Mouse (Mus musculus): ENCODE results near the gene Tex38.

The Tex38 gene

DNA sequence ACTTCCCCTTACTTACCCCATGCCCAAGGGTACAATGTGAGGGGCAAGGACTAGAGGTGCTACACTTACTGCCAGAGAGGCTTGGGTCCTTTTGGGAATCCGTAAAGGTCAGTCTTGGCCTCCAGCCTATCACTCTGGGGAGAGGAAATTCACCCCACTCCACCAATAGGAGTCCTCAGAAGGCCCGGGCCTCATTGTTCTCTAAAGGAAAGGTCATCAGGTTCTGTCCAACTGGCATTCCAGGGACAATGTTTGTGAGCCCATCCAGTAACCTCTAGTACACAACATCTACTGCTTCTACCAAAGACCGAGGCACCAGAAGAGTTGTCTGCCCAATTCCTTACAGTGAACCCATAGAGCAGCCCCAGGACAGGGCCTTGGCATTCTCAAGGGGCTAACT is at the start of gene Tex38:
Gene Tex38 (minus strand): TSS at position 101 of the 400 bp plus-strand sequence.
- DNase-seq, result no peak

- peak in 1 of 2 experiments; percentile 7 for DNase-seq
These were observed 49.7 kb upstream of the Tex38 start for GRCm38 (mm10) chr4:115830491-115830890.

DNA sequence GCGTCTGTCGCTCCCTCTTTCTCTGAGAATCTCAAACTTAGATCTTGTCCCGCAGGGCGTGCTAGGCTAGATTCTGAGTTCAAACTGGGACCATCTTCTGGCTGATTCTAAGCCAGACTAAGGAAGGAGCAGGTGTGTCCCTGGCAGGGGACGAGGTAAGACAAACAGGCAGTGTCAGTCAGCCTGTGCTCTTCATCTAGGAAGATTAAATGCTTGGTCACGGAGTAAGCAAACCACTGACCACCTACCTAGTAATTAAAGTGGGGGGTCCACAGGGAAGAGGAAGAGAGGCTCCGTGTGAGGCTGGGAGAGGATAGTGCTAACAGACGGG is 47.7 kb upstream of the Tex38 start:
- no peak for DNase-seq

GRCm38 (mm10) chr4:115827888-115828571 is 47.2 kb upstream of the Tex38 start, which contains the start of gene Mob3c:
Gene Mob3c, plus strand, starts transcription at chr4:115828092.
- peak; percentile 87 to 90 for DNase-seq

GRCm38 (mm10) chr4:115827535-115827887 is 46.7 kb upstream of the Tex38 start:
- no peak for DNase-seq

DNA sequence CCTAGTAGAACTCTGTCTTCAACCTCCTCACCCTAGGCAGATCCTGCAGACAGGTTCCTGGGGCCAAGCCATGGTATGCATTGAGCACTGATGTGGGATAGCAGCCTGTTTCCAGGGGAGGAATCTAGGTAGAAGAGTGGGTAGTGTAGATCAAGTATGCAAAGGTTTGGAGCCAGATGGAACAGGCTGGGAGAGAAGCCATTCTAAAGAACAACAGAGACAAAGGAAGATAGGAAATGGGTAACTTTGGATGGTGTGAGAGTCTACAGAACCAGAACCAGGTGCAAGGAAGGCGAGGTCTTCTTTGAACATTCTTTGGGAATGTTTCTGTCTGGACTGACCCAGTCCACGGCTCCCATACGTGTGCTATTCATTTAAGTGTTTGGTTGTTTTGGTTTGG is 46.2 kb upstream of the Tex38 start:
- DNase-seq, result no peak

GRCm38 (mm10) chr4:115825271-115825670 is 44.5 kb upstream of the Tex38 start:
- no peak for DNase-seq

GRCm38 (mm10) chr4:115824178-115824577 is 43.4 kb upstream of the Tex38 start:
- DNase-seq, result peak; percentile 27 to 53

GRCm38 (mm10) chr4:115821928-115822327 is 41.1 kb upstream of the Tex38 start:
- peak; percentile 54 to 72 for DNase-seq

DNA sequence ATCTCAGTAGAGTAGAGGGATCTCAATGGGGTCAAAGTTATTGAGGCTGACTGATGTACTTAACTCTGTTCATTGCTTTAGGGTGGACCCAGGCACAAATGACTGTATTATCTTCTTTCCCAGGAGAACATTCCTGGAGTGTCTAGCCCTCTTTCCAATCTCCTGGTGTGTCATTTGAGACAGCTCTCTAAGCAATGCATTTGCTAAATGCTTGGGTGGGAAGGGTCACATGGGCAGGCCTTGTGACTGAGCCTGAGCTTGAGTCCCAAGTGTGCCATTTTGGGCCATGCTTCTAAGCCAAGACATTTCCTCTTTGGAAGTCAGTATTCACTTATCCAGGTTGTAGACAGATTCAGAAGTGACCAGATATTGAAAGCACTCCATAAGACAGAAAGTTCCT is 40.6 kb upstream of the Tex38 start:
- no peak for DNase-seq

DNA sequence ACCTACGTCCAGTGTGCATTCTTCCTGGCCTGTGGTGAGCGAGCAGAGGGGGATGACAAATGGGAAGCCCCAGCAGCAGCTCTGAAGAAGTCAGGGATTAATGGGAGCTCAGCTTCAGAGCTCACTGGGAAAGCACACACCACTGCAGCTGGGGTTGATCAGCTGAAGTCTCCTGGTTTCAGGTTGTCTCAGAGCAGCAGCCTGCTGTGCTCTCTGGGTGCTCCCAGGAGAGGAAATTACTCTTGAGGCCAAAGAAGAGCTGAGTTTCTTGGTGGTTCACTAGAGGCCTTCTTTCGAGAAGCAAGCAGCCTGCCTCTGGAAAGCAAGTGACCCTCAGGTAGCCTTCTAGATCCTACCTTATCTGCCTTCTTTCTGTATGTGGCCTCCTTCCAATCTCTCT is 40.1 kb upstream of the Tex38 start:
- DNase-seq, result no peak

DNA sequence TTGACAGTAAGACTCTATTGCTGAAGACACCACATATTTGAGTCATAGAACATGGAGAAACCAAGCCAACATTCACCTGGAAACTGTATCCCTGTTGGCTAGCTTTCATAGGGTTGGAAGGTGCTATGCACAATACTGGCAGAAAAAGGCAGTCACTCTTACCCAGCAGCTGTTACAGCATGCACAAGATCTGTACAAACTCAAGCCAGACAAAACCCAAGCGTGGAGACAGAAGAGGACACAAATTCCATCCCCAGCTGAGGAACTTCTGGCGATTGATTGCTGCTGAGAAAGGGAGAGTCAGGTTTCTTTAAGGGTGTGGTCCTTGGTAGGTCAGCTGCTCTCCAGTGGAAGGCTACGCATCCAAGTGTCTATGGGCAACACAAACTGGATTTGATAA is 39.4 kb upstream of the Tex38 start:
- no peak for DNase-seq

- DNase-seq, result no peak
These were observed 34.8 kb upstream of the Tex38 start for GRCm38 (mm10) chr4:115815606-115816005.

DNA sequence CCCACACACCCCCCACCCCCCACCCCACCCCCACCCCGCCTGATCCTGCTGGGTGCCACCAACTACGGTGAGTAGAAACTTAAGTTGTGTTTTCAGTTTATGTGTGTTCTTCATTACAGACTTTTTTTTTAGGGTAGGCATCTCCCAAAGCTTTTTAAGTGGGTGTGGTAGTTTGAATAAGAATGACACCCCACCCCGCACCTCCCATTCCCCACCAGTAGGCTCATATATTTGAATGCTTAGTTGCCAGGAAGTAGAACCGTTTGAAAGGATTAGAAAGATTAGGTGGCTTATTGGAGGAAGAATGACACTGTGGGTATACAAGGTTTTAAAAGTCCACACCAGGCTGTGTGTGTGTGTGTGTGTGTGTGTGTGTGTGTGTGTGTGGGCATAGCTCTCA is 31.5 kb upstream of the Tex38 start:
- no peak for DNase-seq

GRCm38 (mm10) chr4:115799981-115800380 is 19.2 kb upstream of the Tex38 start:
- DNase-seq, result no peak

DNA sequence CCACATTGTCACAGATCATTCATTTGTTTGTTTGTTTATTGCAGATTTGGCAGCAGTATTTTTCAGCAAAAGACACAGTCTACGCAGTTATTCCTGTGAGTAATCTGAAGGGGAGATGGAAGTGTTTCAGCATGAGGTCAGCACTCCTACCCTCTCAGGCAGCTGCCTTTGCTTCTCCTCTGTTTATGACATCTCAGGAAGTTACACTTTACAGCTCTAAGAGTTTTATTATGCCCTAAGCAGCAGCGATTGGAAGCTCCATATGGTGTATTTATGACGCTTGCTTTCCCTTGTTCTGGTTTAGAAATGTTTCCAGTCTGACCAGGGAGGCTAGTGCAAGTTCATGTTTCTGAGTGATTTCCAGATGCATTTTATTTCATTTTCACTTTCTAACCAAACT is 14.5 kb upstream of the Tex38 start:
- DNase-seq, result no peak

DNA sequence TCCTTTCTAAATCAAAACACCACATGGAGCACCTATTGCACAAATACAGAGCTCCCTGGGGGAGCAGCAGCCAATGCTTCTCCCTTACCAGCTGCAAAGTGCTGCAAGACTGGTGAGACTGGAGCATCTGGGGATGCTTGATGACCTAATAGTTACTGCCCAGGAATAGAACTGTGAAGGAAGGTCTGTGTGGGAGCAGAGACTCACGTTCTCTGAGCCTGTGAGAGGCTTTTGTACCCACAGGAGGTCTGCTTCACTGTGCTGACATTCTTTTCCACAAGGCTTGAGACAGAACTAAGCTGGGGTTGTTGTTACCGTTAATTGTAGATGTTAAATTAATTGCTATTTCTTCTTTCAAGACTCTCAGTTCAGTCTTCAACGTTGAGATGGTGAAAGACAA is 10.0 kb upstream of the Tex38 start:
- DNase-seq, result no peak

DNA sequence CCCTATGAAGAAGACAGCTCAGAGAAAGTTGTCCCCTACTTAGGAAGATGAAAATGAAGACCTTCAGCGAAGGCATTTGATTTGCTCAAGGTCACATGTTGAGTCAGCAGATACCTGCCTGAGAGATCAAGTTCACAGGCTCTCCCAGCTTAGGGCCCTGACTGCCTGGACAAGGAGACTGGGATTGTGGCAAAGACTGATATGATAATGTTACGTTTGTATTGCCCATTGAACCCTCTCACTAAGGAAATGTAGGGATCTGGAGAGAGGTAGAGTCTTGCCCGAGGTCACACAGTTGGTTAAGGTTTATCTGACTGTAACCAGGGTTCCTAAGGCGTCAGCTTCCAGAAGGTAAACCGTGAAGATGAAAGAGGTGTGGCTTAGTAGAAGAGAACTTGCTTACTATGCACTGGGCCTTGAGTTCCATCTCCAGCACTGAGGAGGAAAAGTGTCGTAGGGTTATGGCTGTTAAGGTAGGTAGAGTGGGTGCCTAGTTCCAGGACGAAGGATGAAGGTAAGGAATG is 4.8 kb upstream of the Tex38 start:
- no peak for DNase-seq

DNA sequence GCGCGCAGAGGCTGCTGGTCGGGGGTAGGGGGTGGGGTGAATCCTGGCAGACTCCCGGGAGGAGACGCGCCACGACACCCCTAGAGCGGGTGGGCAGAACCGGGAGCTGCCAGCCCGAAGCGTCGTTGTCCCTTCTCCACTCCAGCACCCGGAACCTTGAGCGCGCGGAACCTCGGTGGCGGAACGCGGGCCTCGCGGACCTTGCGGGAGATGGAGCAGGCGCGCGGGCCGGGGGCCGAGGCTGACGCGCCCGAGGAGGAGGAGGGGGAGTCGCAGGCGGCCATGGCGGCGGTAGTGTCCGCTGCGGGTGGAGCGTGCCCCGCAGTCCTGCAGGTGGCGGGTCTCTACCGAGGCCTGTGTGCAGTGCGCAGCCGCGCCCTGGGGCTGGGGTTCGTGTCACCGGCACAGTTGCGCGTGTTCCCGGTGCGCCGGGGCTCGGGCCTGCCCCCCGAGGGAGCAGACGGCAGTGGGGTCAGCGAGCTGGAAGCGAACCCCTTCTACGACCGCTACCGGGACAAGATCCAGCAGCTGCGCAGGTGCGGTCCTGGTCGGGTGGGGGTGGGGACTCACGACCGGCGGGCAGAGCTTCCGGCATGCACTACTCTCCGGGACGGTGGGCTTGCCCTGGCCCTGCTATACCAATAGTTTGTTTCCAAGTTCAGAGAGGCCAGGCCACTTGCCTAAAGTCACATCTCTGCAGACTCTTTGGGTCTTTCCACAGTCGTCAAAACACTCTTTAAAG is 4.1 kb upstream of the Tex38 start, which contains the start of gene Atpaf1:
Gene Atpaf1 (plus strand): TSS at position 44 of the 742 bp plus-strand sequence.
- DNase-seq, result peak; percentile 68

GRCm38 (mm10) chr4:115782026-115782805 is 1.4 kb upstream of the Tex38 start:
- DNase-seq, result no peak

DNA sequence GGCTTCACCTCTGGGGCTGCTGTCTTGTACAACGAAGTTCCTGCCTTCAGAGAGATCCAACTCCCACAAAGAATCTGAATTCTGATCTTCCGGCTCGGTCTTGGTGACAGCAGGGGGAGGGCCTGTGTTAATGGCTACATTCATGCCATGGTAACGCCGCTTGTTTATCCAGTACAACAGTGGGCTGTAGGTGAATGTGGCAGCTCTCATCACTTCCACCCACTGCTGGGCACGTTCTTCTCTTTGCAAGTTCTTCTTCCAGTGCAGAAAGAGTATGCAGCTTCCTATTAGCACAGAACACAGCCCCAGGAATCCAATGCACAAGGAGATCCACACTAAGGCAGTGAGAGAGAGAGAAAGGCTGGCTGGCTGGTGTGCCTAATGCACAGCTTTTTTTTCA is 549 bp downstream of the Tex38 start:
- no peak for DNase-seq

DNA sequence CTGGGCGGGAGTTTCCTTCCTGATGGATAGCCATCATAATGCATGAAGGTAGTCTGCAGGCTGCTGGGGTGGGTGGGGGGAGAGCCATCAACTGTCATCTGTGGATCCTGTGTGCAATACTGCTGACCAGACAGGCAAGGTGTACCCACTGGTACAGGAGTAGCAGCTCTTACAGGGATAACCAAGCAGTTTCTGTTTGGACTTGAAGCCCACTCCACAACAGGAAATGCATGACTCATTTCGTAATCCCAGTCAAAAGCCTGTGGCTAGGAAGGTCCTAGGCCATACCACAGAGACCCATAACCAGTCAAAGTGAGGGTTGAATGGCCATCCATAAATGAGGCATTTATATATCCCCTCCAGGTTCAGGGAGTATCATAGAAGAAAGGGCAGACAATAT is 3.2 kb downstream of the Tex38 start:
- DNase-seq, result no peak

DNA sequence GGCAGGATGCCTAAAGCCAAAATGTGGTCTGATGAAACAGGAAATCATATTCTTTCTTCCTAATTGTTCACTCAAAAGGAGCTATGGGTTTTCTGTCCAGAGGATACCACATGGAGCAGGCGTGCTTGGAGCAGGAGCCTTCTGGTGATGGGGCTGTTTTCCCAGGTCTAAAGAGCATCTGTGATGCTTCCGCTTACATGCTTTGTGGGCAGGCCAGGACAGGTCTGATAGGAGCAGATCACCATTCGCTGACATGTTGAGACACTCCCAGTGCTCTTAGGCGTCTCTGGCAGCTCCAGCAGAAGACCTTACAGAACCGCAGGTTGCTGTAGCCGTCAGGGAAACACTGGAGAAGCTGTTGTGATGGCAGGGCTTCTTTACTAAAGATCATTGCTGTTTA is 5.8 kb downstream of the Tex38 start:
- no peak for DNase-seq

Data from lung, adult 18-20 months (tissue).